Mouse (Mus musculus): Measurements from ENCODE around the gene Ly6g6f. TPM values are rescaled to one million over a fixed set of nuclear protein-coding genes. Genes with fewer than 3 reads are reported as not detected.

Gene Ly6g6f
- polyA plus RNA-seq, 1 experiment from 2014 or later = 0.23 TPM

Other genes with a start within 250 kb of the Ly6g6f start
- gene Stk19, start 248.7 kb downstream of the Ly6g6f start, polyA plus RNA-seq (2015; fragmentation: Nextera tagmentation; extraction: Ambion mirVana) = 24.0 and 26.5 TPM in 2 replicates
- 53.6 and 59.0 TPM in 2 replicates for gene Dxo, start 248.6 kb downstream of the Ly6g6f start, polyA plus RNA-seq (2015; fragmentation: Nextera tagmentation; extraction: Ambion mirVana)
- gene Skiv2l, start 235.4 kb downstream of the Ly6g6f start, polyA plus RNA-seq (2015; fragmentation: Nextera tagmentation; extraction: Ambion mirVana) = 39.2 and 44.9 TPM in 2 replicates
- gene Nelfe, start 235.2 kb downstream of the Ly6g6f start, polyA plus RNA-seq (2015; fragmentation: Nextera tagmentation; extraction: Ambion mirVana) = 104 TPM in 2 replicates
- gene Cfb, start 223.1 kb downstream of the Ly6g6f start, polyA plus RNA-seq (2015; fragmentation: Nextera tagmentation; extraction: Ambion mirVana) = 95.8 and 107 TPM in 2 replicates
- 1.5 and 1.7 TPM in 2 replicates for gene Zbtb12, start 206.1 kb downstream of the Ly6g6f start, polyA plus RNA-seq (2015; fragmentation: Nextera tagmentation; extraction: Ambion mirVana)
- not detected in 2 replicates for gene Gm20547, start 203.6 kb downstream of the Ly6g6f start, polyA plus RNA-seq (2015; fragmentation: Nextera tagmentation; extraction: Ambion mirVana)
- 26.5 and 36.0 TPM in 2 replicates for gene C2, start 187.3 kb downstream of the Ly6g6f start, polyA plus RNA-seq (2015; fragmentation: Nextera tagmentation; extraction: Ambion mirVana)
- gene Ehmt2, start 187.1 kb downstream of the Ly6g6f start, polyA plus RNA-seq (2015; fragmentation: Nextera tagmentation; extraction: Ambion mirVana) = 59.8 and 61.9 TPM in 2 replicates
- 108 and 134 TPM in 2 replicates for gene Slc44a4, start 171.1 kb downstream of the Ly6g6f start, polyA plus RNA-seq (2015; fragmentation: Nextera tagmentation; extraction: Ambion mirVana)
- gene Neu1, start 154.4 kb downstream of the Ly6g6f start, polyA plus RNA-seq (2015; fragmentation: Nextera tagmentation; extraction: Ambion mirVana) = 226 and 301 TPM in 2 replicates
- gene Hspa1b, start 126.4 kb downstream of the Ly6g6f start, polyA plus RNA-seq (2015; fragmentation: Nextera tagmentation; extraction: Ambion mirVana) = 0.22 and 0.24 TPM in 2 replicates
- gene Gm20481, start 115.7 kb downstream of the Ly6g6f start, polyA plus RNA-seq (2015; fragmentation: Nextera tagmentation; extraction: Ambion mirVana) = not detected in 2 replicates
- gene Hspa1a, start 113.5 kb downstream of the Ly6g6f start, polyA plus RNA-seq (2015; fragmentation: Nextera tagmentation; extraction: Ambion mirVana) = 6.3 and 6.6 TPM in 2 replicates
- gene Hspa1l, start 112.9 kb downstream of the Ly6g6f start, polyA plus RNA-seq (2015; fragmentation: Nextera tagmentation; extraction: Ambion mirVana) = 0.38 and 0.57 TPM in 2 replicates
- 159 and 181 TPM in 2 replicates for gene Lsm2, start 103.7 kb downstream of the Ly6g6f start, polyA plus RNA-seq (2015; fragmentation: Nextera tagmentation; extraction: Ambion mirVana)
- 112 and 119 TPM in 2 replicates for gene Vars, start 84.6 kb downstream of the Ly6g6f start, polyA plus RNA-seq (2015; fragmentation: Nextera tagmentation; extraction: Ambion mirVana)
- gene Vwa7, start 69.0 kb downstream of the Ly6g6f start, polyA plus RNA-seq (2015; fragmentation: Nextera tagmentation; extraction: Ambion mirVana) = 0.18 and 0.27 TPM in 2 replicates
- 11.3 TPM in 2 replicates for gene Sapcd1, start 57.6 kb downstream of the Ly6g6f start, polyA plus RNA-seq (2015; fragmentation: Nextera tagmentation; extraction: Ambion mirVana)
- 3.6 and 4.4 TPM in 2 replicates for gene Msh5, start 38.9 kb downstream of the Ly6g6f start, polyA plus RNA-seq (2015; fragmentation: Nextera tagmentation; extraction: Ambion mirVana)
- 405 and 416 TPM in 2 replicates for gene Clic1, start 35.6 kb downstream of the Ly6g6f start, polyA plus RNA-seq (2015; fragmentation: Nextera tagmentation; extraction: Ambion mirVana)
- 146 and 170 TPM in 2 replicates for gene Ddah2, start 26.6 kb downstream of the Ly6g6f start, polyA plus RNA-seq (2015; fragmentation: Nextera tagmentation; extraction: Ambion mirVana)
- 0.24 TPM in 1 of 2 replicates, not detected in the other for gene Ly6g6c, start 20.2 kb downstream of the Ly6g6f start, polyA plus RNA-seq (2015; fragmentation: Nextera tagmentation; extraction: Ambion mirVana)
- 0.37 and 0.40 TPM in 2 replicates for gene Mpig6b, start 19.4 kb downstream of the Ly6g6f start, polyA plus RNA-seq (2015; fragmentation: Nextera tagmentation; extraction: Ambion mirVana)
- gene Ly6g6e, start 8.7 kb downstream of the Ly6g6f start, polyA plus RNA-seq (2015; fragmentation: Nextera tagmentation; extraction: Ambion mirVana) = 3.4 and 3.8 TPM in 2 replicates
- gene Ly6g6d, start 7.5 kb downstream of the Ly6g6f start, polyA plus RNA-seq (2015; fragmentation: Nextera tagmentation; extraction: Ambion mirVana) = 4.3 and 5.6 TPM in 2 replicates
- gene Abhd16a, start 3.7 kb upstream of the Ly6g6f start, polyA plus RNA-seq (2015; fragmentation: Nextera tagmentation; extraction: Ambion mirVana) = 107 and 108 TPM in 2 replicates
- not detected in 2 replicates for gene Ly6g5c, start 22.7 kb upstream of the Ly6g6f start, polyA plus RNA-seq (2015; fragmentation: Nextera tagmentation; extraction: Ambion mirVana)
- 0.56 and 0.66 TPM in 2 replicates for gene Ly6g5b, start 29.8 kb upstream of the Ly6g6f start, polyA plus RNA-seq (2015; fragmentation: Nextera tagmentation; extraction: Ambion mirVana)
- 16.8 and 21.3 TPM in 2 replicates for gene Gpank1, start 35.8 kb upstream of the Ly6g6f start, polyA plus RNA-seq (2015; fragmentation: Nextera tagmentation; extraction: Ambion mirVana)
- gene Csnk2b, start 36.4 kb upstream of the Ly6g6f start, polyA plus RNA-seq (2015; fragmentation: Nextera tagmentation; extraction: Ambion mirVana) = 246 and 254 TPM in 2 replicates
- 15.4 and 18.3 TPM in 2 replicates for gene D17H6S53E, start 40.8 kb upstream of the Ly6g6f start, polyA plus RNA-seq (2015; fragmentation: Nextera tagmentation; extraction: Ambion mirVana)
- 9.4 and 20.2 TPM in 2 replicates for gene Apom, start 46.4 kb upstream of the Ly6g6f start, polyA plus RNA-seq (2015; fragmentation: Nextera tagmentation; extraction: Ambion mirVana)
- gene Bag6, start 49.6 kb upstream of the Ly6g6f start, polyA plus RNA-seq (2015; fragmentation: Nextera tagmentation; extraction: Ambion mirVana) = 37.5 and 41.3 TPM in 2 replicates
- gene Prrc2a, start 79.3 kb upstream of the Ly6g6f start, polyA plus RNA-seq (2015; fragmentation: Nextera tagmentation; extraction: Ambion mirVana) = 103 TPM in 2 replicates
- gene Aif1, start 90.5 kb upstream of the Ly6g6f start, polyA plus RNA-seq (2015; fragmentation: Nextera tagmentation; extraction: Ambion mirVana) = 17.4 and 19.4 TPM in 2 replicates
- 16.9 and 17.1 TPM in 2 replicates for gene Lst1, start 102.8 kb upstream of the Ly6g6f start, polyA plus RNA-seq (2015; fragmentation: Nextera tagmentation; extraction: Ambion mirVana)
- 4.4 and 4.7 TPM in 2 replicates for gene Ltb, start 108.8 kb upstream of the Ly6g6f start, polyA plus RNA-seq (2015; fragmentation: Nextera tagmentation; extraction: Ambion mirVana)
- 0.18 and 0.23 TPM in 2 replicates for gene Tnf, start 116.4 kb upstream of the Ly6g6f start, polyA plus RNA-seq (2015; fragmentation: Nextera tagmentation; extraction: Ambion mirVana)
- 0.99 and 1.2 TPM in 2 replicates for gene Lta, start 119.7 kb upstream of the Ly6g6f start, polyA plus RNA-seq (2015; fragmentation: Nextera tagmentation; extraction: Ambion mirVana)
- 0.29 and 0.46 TPM in 2 replicates for gene Gm16181, start 135.2 kb upstream of the Ly6g6f start, polyA plus RNA-seq (2015; fragmentation: Nextera tagmentation; extraction: Ambion mirVana)
- 4.7 and 4.8 TPM in 2 replicates for gene Atp6v1g2, start 148.1 kb upstream of the Ly6g6f start, polyA plus RNA-seq (2015; fragmentation: Nextera tagmentation; extraction: Ambion mirVana)
- gene Nfkbil1, start 150.2 kb upstream of the Ly6g6f start, polyA plus RNA-seq (2015; fragmentation: Nextera tagmentation; extraction: Ambion mirVana) = 8.9 and 9.2 TPM in 2 replicates
- 325 and 376 TPM in 2 replicates for gene Ddx39b, start 156.1 kb upstream of the Ly6g6f start, polyA plus RNA-seq (2015; fragmentation: Nextera tagmentation; extraction: Ambion mirVana)
- 238 and 255 TPM in 2 replicates for gene H2-D1, start 177.1 kb upstream of the Ly6g6f start, polyA plus RNA-seq (2015; fragmentation: Nextera tagmentation; extraction: Ambion mirVana)
- gene H2-Q1, start 234.8 kb upstream of the Ly6g6f start, polyA plus RNA-seq (2015; fragmentation: Nextera tagmentation; extraction: Ambion mirVana) = 8.8 and 12.8 TPM in 2 replicates